Mouse (Mus musculus): ENCODE data around the gene Cyp27b1. TPM values are rescaled to one million over a fixed set of nuclear protein-coding genes. Genes with fewer than 3 reads are reported as not detected.

Gene Cyp27b1
- 0.38 and 0.40 TPM in 2 replicates for polyA plus RNA-seq (2012; rRNA removed)

GRCm38 (mm10) chr10:127047954-127048353 lies at the start of gene Cyp27b1:
Gene Cyp27b1, plus strand, starts transcription at chr10:127048250.

DNA sequence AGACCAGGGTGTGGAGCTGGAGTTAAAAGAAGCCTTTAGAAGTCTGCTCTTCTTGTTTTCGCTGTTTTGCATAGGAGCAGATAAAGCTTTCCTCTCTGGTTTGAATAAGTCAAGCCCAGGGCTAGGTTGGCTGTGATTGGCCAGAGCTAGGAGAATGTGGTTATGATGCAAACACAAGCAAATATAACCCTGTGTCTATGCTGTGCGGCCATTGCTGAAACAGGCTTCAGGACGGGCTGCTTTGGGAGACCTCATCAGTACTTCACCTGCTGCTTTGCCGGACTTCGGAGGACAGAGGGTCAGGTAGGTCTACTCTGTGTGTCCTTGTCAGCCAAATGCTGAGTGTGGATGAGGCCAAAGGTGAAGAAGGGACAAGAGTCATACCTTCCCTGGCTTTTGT lies 47.5 kb upstream of the Cyp27b1 start, which contains the start of gene Avil:
Gene Avil, plus strand, starts transcription at position 181 of the 400 bp plus-strand sequence.

GRCm38 (mm10) chr10:127030336-127031296 lies 17.4 kb upstream of the Cyp27b1 start, which contains the start of gene Tsfm:
Gene Tsfm, minus strand, starts transcription at chr10:127030840.

GRCm38 (mm10) chr10:127041274-127041766 lies 6.7 kb upstream of the Cyp27b1 start, which contains the start of the genes Mettl1 and Eef1akmt3:
Gene Mettl1, plus strand, starts transcription at chr10:127041414.
Gene Eef1akmt3, minus strand, starts transcription at chr10:127041513.

GRCm38 (mm10) chr10:127059968-127060916 lies 12.2 kb downstream of the Cyp27b1 start, which contains the start of gene March9:
Gene March9, minus strand, starts transcription at chr10:127060184.

DNA sequence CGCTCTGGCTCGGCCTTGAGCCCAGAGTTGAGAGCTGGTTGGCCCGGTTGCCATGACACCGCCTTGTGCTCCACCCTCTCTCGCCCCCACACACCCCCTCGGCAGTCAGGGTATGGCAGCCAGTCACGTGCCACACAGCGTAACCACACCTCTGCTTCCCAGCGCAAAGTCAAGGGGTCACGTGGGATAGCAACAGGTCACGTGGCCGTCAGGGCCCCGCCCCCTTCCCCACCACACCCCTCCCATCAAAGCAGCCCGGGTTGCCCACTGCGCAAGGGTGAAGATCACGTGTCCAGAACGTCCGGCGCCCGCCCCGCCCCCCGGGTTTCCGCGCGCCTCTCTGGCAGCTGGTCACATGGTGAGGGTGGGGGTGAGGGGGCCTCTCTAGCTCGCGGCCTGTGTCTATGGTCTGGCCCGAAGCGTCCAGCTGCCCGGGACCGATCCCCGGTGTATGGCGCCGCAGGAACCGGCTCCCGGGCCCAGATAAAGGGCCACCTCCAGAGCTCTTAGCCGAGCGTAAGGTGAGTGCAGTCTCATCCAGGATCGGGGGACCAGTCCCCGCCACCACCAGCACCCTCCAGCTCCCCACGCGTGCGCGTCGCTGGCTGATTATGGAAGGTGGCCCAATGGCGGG lies 15.3 kb downstream of the Cyp27b1 start, which contains the start of gene Cdk4:
Gene Cdk4, plus strand, starts transcription at position 296 of the 634 bp plus-strand sequence.

DNA sequence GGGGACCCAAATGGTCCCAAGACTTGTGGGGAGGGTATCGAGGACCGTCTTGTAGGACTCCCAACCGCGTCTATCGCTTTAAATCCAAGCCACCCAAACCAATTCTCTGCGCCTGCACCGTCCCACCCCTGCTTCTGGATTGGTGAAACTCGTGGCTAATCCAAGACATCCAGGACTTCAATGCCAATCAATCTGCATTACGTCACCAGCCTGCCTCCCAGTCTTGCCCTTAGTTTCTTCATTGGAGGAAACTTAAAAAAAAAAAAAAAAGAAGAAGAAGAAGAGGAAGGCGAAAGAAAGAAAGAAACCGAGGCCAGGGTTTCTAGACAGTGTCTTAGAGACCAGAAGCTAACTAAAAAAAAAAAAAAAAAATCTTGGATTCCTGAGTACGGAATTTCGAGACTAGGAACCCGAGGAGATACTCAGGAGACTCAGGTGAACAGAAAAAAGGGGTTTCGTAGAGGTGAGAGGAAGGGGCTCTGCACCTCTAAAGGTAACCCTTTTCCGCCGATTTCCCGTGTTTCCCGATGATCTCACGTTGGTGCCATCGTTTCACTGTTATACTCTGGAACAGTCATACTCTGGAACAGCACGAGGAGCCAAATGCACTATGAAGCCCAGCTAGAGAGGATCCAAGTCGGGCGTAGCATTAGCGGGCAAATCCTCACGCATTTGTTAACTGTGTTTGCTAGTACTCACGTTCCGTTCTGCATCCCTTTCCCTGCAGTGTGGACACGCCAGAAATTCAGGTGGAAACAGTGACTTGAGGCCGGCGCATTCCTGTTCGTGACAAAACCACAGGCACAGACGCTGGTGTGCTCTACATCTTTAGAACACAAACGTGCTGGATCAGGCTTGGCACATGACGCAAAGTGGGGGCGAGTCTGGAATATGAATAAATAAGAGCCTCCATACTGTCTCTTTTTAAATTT lies 22.4 kb downstream of the Cyp27b1 start, which contains the start of gene Tspan31:
Gene Tspan31, minus strand, starts transcription at position 75 of the 932 bp plus-strand sequence.

GRCm38 (mm10) chr10:127075080-127075479 lies 27.0 kb downstream of the Cyp27b1 start, which contains the start of gene Agap2:
Gene Agap2, plus strand, starts transcription at chr10:127075284.

Other genes starting within 250 kb of the Cyp27b1 start
- gene Atp23, start 146.9 kb upstream of the Cyp27b1 start, polyA plus RNA-seq (2012; rRNA removed) = 5.9 and 7.4 TPM in 2 replicates
- gene Ctdsp2, start 69.5 kb upstream of the Cyp27b1 start, polyA plus RNA-seq (2012; rRNA removed) = 136 and 151 TPM in 2 replicates
- 1.1 and 1.5 TPM in 2 replicates for gene Avil, start 47.5 kb upstream of the Cyp27b1 start, polyA plus RNA-seq (2012; rRNA removed)
- 42.4 and 43.6 TPM in 2 replicates for gene Tsfm, start 17.4 kb upstream of the Cyp27b1 start, polyA plus RNA-seq (2012; rRNA removed)
- gene Mettl1, start 6.8 kb upstream of the Cyp27b1 start, polyA plus RNA-seq (2012; rRNA removed) = 19.1 and 19.7 TPM in 2 replicates
- gene Eef1akmt3, start 6.7 kb upstream of the Cyp27b1 start, polyA plus RNA-seq (2012; rRNA removed) = 1.2 and 1.6 TPM in 2 replicates
- gene March9, start 11.9 kb downstream of the Cyp27b1 start, polyA plus RNA-seq (2012; rRNA removed) = 8.6 and 8.9 TPM in 2 replicates
- 110 and 125 TPM in 2 replicates for gene Cdk4, start 15.3 kb downstream of the Cyp27b1 start, polyA plus RNA-seq (2012; rRNA removed)
- 42.2 and 78.0 TPM in 2 replicates for gene Tspan31, start 22.0 kb downstream of the Cyp27b1 start, polyA plus RNA-seq (2012; rRNA removed)
- gene Agap2, start 27.0 kb downstream of the Cyp27b1 start, polyA plus RNA-seq (2012; rRNA removed) = 4.7 and 5.9 TPM in 2 replicates
- 79.1 and 84.2 TPM in 2 replicates for gene Os9, start 72.9 kb downstream of the Cyp27b1 start, polyA plus RNA-seq (2012; rRNA removed)
- gene B4galnt1, start 117.0 kb downstream of the Cyp27b1 start, polyA plus RNA-seq (2012; rRNA removed) = 131 and 138 TPM in 2 replicates
- gene Slc26a10, start 132.4 kb downstream of the Cyp27b1 start, polyA plus RNA-seq (2012; rRNA removed) = 1.8 and 5.0 TPM in 2 replicates
- gene Arhgef25, start 141.8 kb downstream of the Cyp27b1 start, polyA plus RNA-seq (2012; rRNA removed) = 25.9 and 29.4 TPM in 2 replicates
- gene Dtx3, start 147.5 kb downstream of the Cyp27b1 start, polyA plus RNA-seq (2012; rRNA removed) = 80.9 and 90.8 TPM in 2 replicates
- 40.9 and 52.5 TPM in 2 replicates for gene Pip4k2c, start 163.3 kb downstream of the Cyp27b1 start, polyA plus RNA-seq (2012; rRNA removed)
- gene Kif5a, start 215.1 kb downstream of the Cyp27b1 start, polyA plus RNA-seq (2012; rRNA removed) = 3.4 and 3.9 TPM in 2 replicates
- 177 and 178 TPM in 2 replicates for gene Dctn2, start 218.1 kb downstream of the Cyp27b1 start, polyA plus RNA-seq (2012; rRNA removed)
- 52.1 and 62.9 TPM in 2 replicates for gene Mbd6, start 240.8 kb downstream of the Cyp27b1 start, polyA plus RNA-seq (2012; rRNA removed)

Measured in colon, adult 2 months (tissue).